Mouse (Mus musculus) CH12.LX (cell line): ENCODE data around the gene Il17rc. TPM values are rescaled to one million over a fixed set of nuclear protein-coding genes. Genes with fewer than 3 reads are reported as not detected.

Experiments used
- DNase-seq: peaks from one replicate; pipeline ENCODE4 v3.0.0-alpha.2; 2013; ENCODE audit errors: extremely low read depth
- H3K27ac ChIP-seq: 2 replicates; pipeline ENCODE4 v1.5.1; 2012; ENCODE audit warnings: low read depth, mild to moderate bottlenecking, control low read depth, moderate library complexity; ENCODE audit not compliant: insufficient read depth
- H3K27me3 ChIP-seq: replicated peaks from 2 replicates; pipeline ENCODE3; 2012; ENCODE audit warnings: inconsistent platforms
- H3K36me3 ChIP-seq, 2 experiments: replicated peaks in 1 of 2; 2 replicates each; pipeline versions ENCODE3 to v1.6.1; 2012; ENCODE audit warnings: inconsistent platforms in 1 of 2, low read length in 1 of 2, mild to moderate bottlenecking in 1 of 2, mixed read lengths in 1 of 2, moderate library complexity in 1 of 2; ENCODE audit not compliant: control insufficient read depth in 1 of 2, insufficient read depth in 1 of 2
- H3K4me1 ChIP-seq, 2 experiments: 2 replicates each; pipeline ENCODE4 v1.6.1; 2012; ENCODE audit warnings: inconsistent platforms in 1 of 2, moderate library complexity in 1 of 2; ENCODE audit not compliant: insufficient read depth in 2 of 2, control insufficient read depth in 1 of 2
- H3K4me2 ChIP-seq: 2 replicates; pipeline ENCODE4 v1.6.1; 2012; ENCODE audit warnings: low read depth, mild to moderate bottlenecking, control low read depth; ENCODE audit not compliant: poor library complexity, insufficient read depth, severe bottlenecking
- H3K4me3 ChIP-seq, 3 experiments: fragments of 150-350 bp in 1 of 3; sonication (generic) in 1 of 3; replicated peaks in 1 of 3; 2 replicates each; pipeline versions ENCODE3 to v1.5.1; 2011 to 2012; ENCODE audit warnings: low read depth in 2 of 3, low read length in 2 of 3, mild to moderate bottlenecking in 2 of 3, moderate library complexity in 2 of 3, control low read depth in 1 of 3, improper control_type of control experiment in 1 of 3, inconsistent platforms in 1 of 3, mixed read lengths in 1 of 3; ENCODE audit not compliant: poor library complexity in 1 of 3
- H3K79me2 ChIP-seq: replicated peaks from 2 replicates; pipeline ENCODE4 v1.6.1; 2012; ENCODE audit warnings: mild to moderate bottlenecking, moderate library complexity; ENCODE audit not compliant: control insufficient read depth, poor library complexity, insufficient read depth, severe bottlenecking; ENCODE audit errors: extremely low read depth
- H3K9ac ChIP-seq: 2 replicates; pipeline ENCODE4 v1.6.1; 2012; ENCODE audit warnings: low read depth, mild to moderate bottlenecking, control low read depth, moderate library complexity; ENCODE audit not compliant: insufficient read depth
- H3K9me3 ChIP-seq: replicated peaks from 2 replicates; pipeline ENCODE3; 2012; ENCODE audit warnings: low read length, inconsistent platforms, mixed read lengths
- BHLHE40 ChIP-seq: IDR thresholded peaks from 2 replicates; pipeline ENCODE4 v1.6.1; 2011; ENCODE audit warnings: mild to moderate bottlenecking, low read depth, low read length, improper control_type of control experiment
- CHD1 ChIP-seq: IDR thresholded peaks from 2 replicates; pipeline ENCODE4 v1.6.1; 2012; ENCODE audit warnings: low read depth, low read length, improper control_type of control experiment, inconsistent platforms
- CHD2 ChIP-seq: IDR thresholded peaks from 2 replicates; pipeline ENCODE4 v1.6.1; 2011; ENCODE audit warnings: low read length, improper control_type of control experiment
- E2F4 ChIP-seq: IDR thresholded peaks from 2 replicates; pipeline ENCODE4 v1.6.1; 2011; ENCODE audit warnings: low read depth, low read length, improper control_type of control experiment; ENCODE audit not compliant: insufficient replicate concordance
- HCFC1 ChIP-seq: IDR thresholded peaks from 2 replicates; pipeline ENCODE4 v1.6.1; 2012; ENCODE audit warnings: low read depth, mild to moderate bottlenecking, inconsistent platforms, low read length, improper control_type of control experiment
- MAX ChIP-seq: IDR thresholded peaks from 2 replicates; pipeline ENCODE4 v1.6.1; 2011; ENCODE audit warnings: low read length, improper control_type of control experiment
- MAZ ChIP-seq: IDR thresholded peaks from 2 replicates; pipeline ENCODE4 v1.6.1; 2012; ENCODE audit warnings: low read depth, mild to moderate bottlenecking, inconsistent platforms, low read length, improper control_type of control experiment, moderate library complexity
- MEF2A ChIP-seq: IDR thresholded peaks from 2 replicates; pipeline ENCODE4 v1.6.1; 2014; ENCODE audit warnings: low read depth, mild to moderate bottlenecking, inconsistent platforms, low read length, improper control_type of control experiment, borderline replicate concordance
- MXI1 ChIP-seq: IDR thresholded peaks from 2 replicates; pipeline ENCODE4 v1.6.1; 2011; ENCODE audit warnings: mild to moderate bottlenecking, low read depth, low read length, improper control_type of control experiment
- NRF1 ChIP-seq: IDR thresholded peaks from 2 replicates; pipeline ENCODE4 v1.6.1; 2014; ENCODE audit warnings: low read depth, mild to moderate bottlenecking, inconsistent platforms, low read length, improper control_type of control experiment, moderate library complexity
- PAX5 ChIP-seq: IDR thresholded peaks from 2 replicates; pipeline ENCODE4 v1.6.1; 2012; ENCODE audit warnings: low read length, inconsistent platforms, mixed read lengths
- POLR2AphosphoS2 ChIP-seq: IDR thresholded peaks from 2 replicates; pipeline ENCODE4 v1.6.1; 2011; ENCODE audit warnings: low read depth, low read length, improper control_type of control experiment
- SIN3A ChIP-seq: IDR thresholded peaks from 2 replicates; pipeline ENCODE4 v1.6.1; 2012; ENCODE audit warnings: low read length, improper control_type of control experiment, inconsistent platforms
- TCF12 ChIP-seq: IDR thresholded peaks from 2 replicates; pipeline ENCODE4 v1.6.1; 2014; ENCODE audit warnings: low read depth, mild to moderate bottlenecking, inconsistent platforms, low read length, improper control_type of control experiment
- UBTF ChIP-seq: IDR thresholded peaks from 2 replicates; pipeline ENCODE4 v1.6.1; 2012; ENCODE audit warnings: low read depth, mild to moderate bottlenecking, inconsistent platforms, low read length, improper control_type of control experiment, moderate library complexity
- USF1 ChIP-seq: IDR thresholded peaks from 2 replicates; pipeline ENCODE4 v1.6.1; 2014; ENCODE audit warnings: low read depth, mild to moderate bottlenecking, inconsistent platforms, low read length, improper control_type of control experiment
- USF2 ChIP-seq: conservative IDR thresholded peaks from 2 replicates; pipeline ENCODE4 v1.6.1; 2011; ENCODE audit warnings: low read depth, low read length, improper control_type of control experiment
- dilution Hi-C: fragments of 300-500 bp; cut with MboI; formaldehyde crosslinking; loops from 2 replicates; pipeline ENCODE4 v1.14.3; 2020; ENCODE audit warnings: low sequenced_read_pairs; ENCODE audit not compliant: extremely low pct_unique_long_range_greater_than_20kb, extremely low pct_ligation_motif_present
- in situ Hi-C: fragments of 300-500 bp; cut with MboI; formaldehyde crosslinking; loops from 3 replicates; pipeline ENCODE4 v1.14.3; 2019; ENCODE audit warnings: low sequenced_read_pairs, low pct_ligation_motif_present, low pct_unique_long_range_greater_than_20kb, mixed read lengths
- polyA plus RNA-seq: library from polyadenylated mRNA; unstranded; fragments of >175 nt; gene quantifications from 2 replicates; pipeline ENCODE4 v1.2.1, GENCODE M21; 2012; ENCODE audit warnings: low read depth; ENCODE audit not compliant: insufficient read length
- total RNA-seq, 2 experiments: library from RNA; depleted of rRNA; stranded (reverse); fragments of 300-350 nt in 1 of 2; fragments of >200 nt in 1 of 2; gene quantifications; 2 replicates each; pipeline ENCODE4 v1.2.3; 2012 to 2014

The Il17rc gene
- total and polyA plus RNA-seq, 3 experiments = not detected

- Histone ChIP-seq H3K4me1 (peaks cover 0 to 10% of the 10 kb centered on the region in 2 experiments; a peak in 2 of 4 replicates), H3K36me3 (no peaks in the 10 kb centered on the region), H3K79me2 (no peaks in the 10 kb centered on the region), H3K9ac (no peak overlapping the region), H3K4me3 (no peak overlapping the region), H3K27ac (no peak overlapping the region), H3K4me2 (no peak overlapping the region), H3K27me3 (no peaks in the 10 kb centered on the region), H3K9me3 (no peaks in the 10 kb centered on the region)
- TF ChIP-seq MAZ (no peak), MXI1 (no peak), BHLHE40 (no peak)
- no peak for DNase-seq
- in situ Hi-C loops = no loop called here
- dilution Hi-C loops = no loop called here
These were observed 31.6 kb downstream of the Il17rc start for GRCm38 (mm10) chr6:113502801-113503200.

GRCm38 (mm10) chr6:113505689-113506088, 34.5 kb downstream of the Il17rc start:
- H3K36me3 ChIP-seq = no peaks in the 10 kb centered on the region
- DNase-seq = no peak
- no peaks in the 10 kb centered on the region for H3K9me3 ChIP-seq
- in situ Hi-C loops = no loop called here
- H3K27me3 ChIP-seq = no peaks in the 10 kb centered on the region
- no peak overlapping the region for H3K9ac ChIP-seq
- TF ChIP-seq USF2 = no peak
- TF ChIP-seq MEF2A = no peak
- no peak for TF ChIP-seq PAX5
- no peak for TF ChIP-seq TCF12
- no peak for TF ChIP-seq NRF1
- TF ChIP-seq E2F4 = no peak
- H3K4me1 ChIP-seq = no peaks in the 10 kb centered on the region; a peak in 1 of 4 replicates
- H3K79me2 ChIP-seq = no peaks in the 10 kb centered on the region
- no peak overlapping the region for H3K4me3 ChIP-seq
- H3K27ac ChIP-seq = no peak overlapping the region
- dilution Hi-C loops = no loop called here
- no peak overlapping the region for H3K4me2 ChIP-seq

GRCm38 (mm10) chr6:113507130-113507529, 35.9 kb downstream of the Il17rc start:
- dilution Hi-C loops = no loop called here
- H3K4me3 ChIP-seq = no peak overlapping the region
- no peaks in the 10 kb centered on the region for H3K27me3 ChIP-seq
- in situ Hi-C loops = no loop called here
- DNase-seq = no peak
- peaks cover 0 to 11% of the 10 kb centered on the region in 2 experiments for H3K36me3 ChIP-seq
- H3K9me3 ChIP-seq = no peaks in the 10 kb centered on the region
- TF ChIP-seq MAX = no peak
- TF ChIP-seq SIN3A = no peak
- TF ChIP-seq HCFC1 = no peak
- TF ChIP-seq NRF1 = no peak
- no peak for TF ChIP-seq CHD1
- TF ChIP-seq CHD2 = no peak
- TF ChIP-seq E2F4 = no peak
- TF ChIP-seq TCF12 = no peak
- no peak for TF ChIP-seq USF1
- TF ChIP-seq POLR2AphosphoS2 = no peak
- no peak for TF ChIP-seq MAZ
- no peak for TF ChIP-seq UBTF
- TF ChIP-seq PAX5 = no peak
- H3K27ac ChIP-seq = no peak overlapping the region
- no peak overlapping the region for H3K9ac ChIP-seq
- H3K4me2 ChIP-seq = no peak overlapping the region
- no peaks in the 10 kb centered on the region; a peak in 1 of 4 replicates for H3K4me1 ChIP-seq
- no peaks in the 10 kb centered on the region for H3K79me2 ChIP-seq
